Mouse (Mus musculus) liver, embryonic 15.5 days (tissue): Measurements from ENCODE around the gene Serinc1. TPM values are rescaled to one million over a fixed set of nuclear protein-coding genes. Genes with fewer than 3 reads are reported as not detected.

ENCODE experiments used
- ATAC-seq: fragments of 200-750 bp; cut with Nextera tagmentation; 2 replicates; pipeline ENCODE4 v1.8.0; 2017; ENCODE audit warnings: moderate number of reproducible peaks, mild to moderate bottlenecking, moderate library complexity; ENCODE audit not compliant: insufficient read depth
- H3K27ac ChIP-seq: fragments of 300-500 bp; sonication (generic); replicated peaks from 2 replicates; pipeline ENCODE4 v1.5.1; 2015; ENCODE audit warnings: mild to moderate bottlenecking, inconsistent platforms
- H3K27me3 ChIP-seq: fragments of 300-500 bp; sonication (generic); 2 replicates; pipeline ENCODE4 v1.6.1; 2015; ENCODE audit warnings: mild to moderate bottlenecking, inconsistent platforms
- H3K36me3 ChIP-seq: fragments of 300-500 bp; sonication (generic); replicated peaks from 2 replicates; pipeline ENCODE4 v1.6.1; 2015; ENCODE audit warnings: moderate library complexity, mild to moderate bottlenecking, inconsistent platforms
- H3K4me1 ChIP-seq: fragments of 300-500 bp; sonication (generic); replicated peaks from 2 replicates; pipeline ENCODE4 v1.6.1; 2015; ENCODE audit warnings: inconsistent platforms
- H3K4me2 ChIP-seq: fragments of 300-500 bp; sonication (generic); 2 replicates; pipeline ENCODE4 v1.6.1; 2015; ENCODE audit warnings: moderate library complexity, mild to moderate bottlenecking, inconsistent platforms
- H3K4me3 ChIP-seq: fragments of 300-500 bp; sonication (generic); replicated peaks from 2 replicates; pipeline ENCODE4 v1.5.1; 2015; ENCODE audit warnings: mild to moderate bottlenecking, inconsistent platforms
- H3K9ac ChIP-seq: fragments of 300-500 bp; sonication (generic); 2 replicates; pipeline ENCODE4 v1.6.1; 2015; ENCODE audit warnings: moderate library complexity, mild to moderate bottlenecking, inconsistent platforms
- H3K9me3 ChIP-seq: fragments of 300-500 bp; sonication (generic); replicated peaks from 2 replicates; pipeline ENCODE4 v1.6.1; 2016; ENCODE audit warnings: inconsistent platforms
- WGBS: fragments of 180-500 bp; shearing (Covaris S2); methylation state at CpG from one replicate; pipeline ENCODE4 v1.1.7; 2015; ENCODE audit warnings: mixed read lengths; ENCODE audit not compliant: insufficient replicate concordance; 5-methylcytosine and 5-hydroxymethylcytosine counted together
- polyA plus RNA-seq: library from polyadenylated mRNA; unstranded; fragments of >200 nt; fragmentation: Nextera tagmentation; extraction: Ambion mirVana; gene quantifications from 2 replicates; pipeline ENCODE4 v1.2.1, GENCODE M21; 2015

Serinc1 gene
- polyA plus RNA-seq, 1 experiment from 2014 or later: 73.9 TPM

GRCm38 (mm10) chr10:57531616-57532217 lies 613 bp downstream of the Serinc1 start:
- Histone ChIP-seq H3K4me3 (peak overlapping the region; percentile 85), H3K27me3 (peaks cover 2% of the 10 kb centered on the region; the same call in 1 of the 2 replicates), H3K9ac (peak overlapping the region; percentile 86), H3K27ac (peak overlapping the region; percentile 98), H3K9me3 (no peaks in the 10 kb centered on the region), H3K4me2 (peak overlapping the region; percentile 67), H3K36me3 (peaks cover 15% of the 10 kb centered on the region), H3K4me1 (peaks cover 22% of the 10 kb centered on the region)
- no peak for ATAC-seq
- WGBS: 2% methylated on average over 28 of the region's 28 CpGs

GRCm38 (mm10) chr10:57531076-57531475 lies 1.3 kb downstream of the Serinc1 start:
- H3K9me3 ChIP-seq: no peaks in the 10 kb centered on the region
- 32% methylated on average over 2 of the region's 2 CpGs for WGBS
- peak overlapping the region; percentile 86 for H3K9ac ChIP-seq
- no peaks in the 10 kb centered on the region for H3K27me3 ChIP-seq
- H3K4me3 ChIP-seq: peak overlapping the region; percentile 85
- H3K4me1 ChIP-seq: peaks cover 22% of the 10 kb centered on the region
- peak overlapping the region; percentile 98; the same call in 1 of the 2 replicates for H3K27ac ChIP-seq
- H3K36me3 ChIP-seq: peaks cover 20% of the 10 kb centered on the region
- peak overlapping the region; percentile 67 for H3K4me2 ChIP-seq
- ATAC-seq: no peak

GRCm38 (mm10) chr10:57526469-57526868 lies 5.9 kb downstream of the Serinc1 start:
- H3K27ac ChIP-seq: no peak overlapping the region
- WGBS: 84% methylated on average over 5 of the region's 5 CpGs
- ATAC-seq: no peak
- no peaks in the 10 kb centered on the region for H3K9me3 ChIP-seq
- no peaks in the 10 kb centered on the region for H3K27me3 ChIP-seq
- no peak overlapping the region for H3K4me3 ChIP-seq
- no peak overlapping the region for H3K9ac ChIP-seq
- H3K4me1 ChIP-seq: peaks cover 18% of the 10 kb centered on the region
- peaks cover 54% of the 10 kb centered on the region for H3K36me3 ChIP-seq
- no peak overlapping the region for H3K4me2 ChIP-seq

GRCm38 (mm10) chr10:57515278-57515677 lies 17.1 kb downstream of the Serinc1 start:
- H3K9me3 ChIP-seq: no peaks in the 10 kb centered on the region
- no peaks in the 10 kb centered on the region for H3K27me3 ChIP-seq
- H3K9ac ChIP-seq: no peak overlapping the region
- H3K27ac ChIP-seq: no peak overlapping the region
- H3K4me2 ChIP-seq: no peak overlapping the region
- no peak for ATAC-seq
- no peak overlapping the region for H3K4me3 ChIP-seq
- WGBS: 79% methylated on average over 1 of the region's 1 CpGs
- no peaks in the 10 kb centered on the region for H3K4me1 ChIP-seq
- H3K36me3 ChIP-seq: peaks cover 58% of the 10 kb centered on the region

- no peak overlapping the region for H3K4me2 ChIP-seq
- no peak overlapping the region for H3K4me3 ChIP-seq
- peaks cover 53% of the 10 kb centered on the region for H3K36me3 ChIP-seq
- ATAC-seq: no peak
- H3K4me1 ChIP-seq: no peaks in the 10 kb centered on the region
- WGBS: 89% methylated on average over 2 of the region's 2 CpGs
- H3K27me3 ChIP-seq: no peaks in the 10 kb centered on the region
- no peak overlapping the region for H3K9ac ChIP-seq
- no peaks in the 10 kb centered on the region for H3K9me3 ChIP-seq
- no peak overlapping the region for H3K27ac ChIP-seq
Measured at GRCm38 (mm10) chr10:57514616-57515015, 17.7 kb downstream of the Serinc1 start.

- Histone ChIP-seq H3K9me3 (no peaks in the 10 kb centered on the region), H3K4me3 (no peak overlapping the region), H3K4me2 (no peak overlapping the region), H3K27ac (peak overlapping the region; percentile 60), H3K9ac (no peak overlapping the region), H3K4me1 (no peaks in the 10 kb centered on the region), H3K27me3 (no peaks in the 10 kb centered on the region), H3K36me3 (no peaks in the 10 kb centered on the region)
- 65% methylated on average over 9 of the region's 9 CpGs for WGBS
- peak; percentile 78 for ATAC-seq
Measured at GRCm38 (mm10) chr10:57499414-57500156, 32.7 kb downstream of the Serinc1 start.

- H3K36me3 ChIP-seq: 0 out of 2 replicates have a peak, but pooled peaks cover 4% of the 10 kb centered on the region
- WGBS: 52% methylated on average over 2 of the region's 2 CpGs
- H3K4me1 ChIP-seq: peaks cover 3% of the 10 kb centered on the region; the same call in 1 of the 2 replicates
- H3K9me3 ChIP-seq: no peaks in the 10 kb centered on the region
- no peak overlapping the region for H3K4me3 ChIP-seq
- H3K27me3 ChIP-seq: no peaks in the 10 kb centered on the region
- no peak overlapping the region for H3K4me2 ChIP-seq
- ATAC-seq: no peak; the same call in 1 of the 2 replicates
- H3K9ac ChIP-seq: no peak overlapping the region
- H3K27ac ChIP-seq: no peak overlapping the region
Measured at GRCm38 (mm10) chr10:57492050-57492449, 40.3 kb downstream of the Serinc1 start.

GRCm38 (mm10) chr10:57488591-57488990 lies 43.7 kb downstream of the Serinc1 start:
- 0 out of 2 replicates have a peak overlapping the region, but pooled peaks have one; percentile 18 for H3K4me2 ChIP-seq
- no peak overlapping the region for H3K9ac ChIP-seq
- ATAC-seq: no peak
- H3K4me3 ChIP-seq: no peak overlapping the region
- no peaks in the 10 kb centered on the region for H3K9me3 ChIP-seq
- 0 out of 2 replicates have a peak, but pooled peaks cover 4% of the 10 kb centered on the region for H3K27me3 ChIP-seq
- 0 out of 2 replicates have a peak, but pooled peaks cover 3% of the 10 kb centered on the region for H3K36me3 ChIP-seq
- H3K27ac ChIP-seq: no peak overlapping the region
- H3K4me1 ChIP-seq: peaks cover 13% of the 10 kb centered on the region

GRCm38 (mm10) chr10:57487201-57487600 lies 45.1 kb downstream of the Serinc1 start:
- peak overlapping the region; percentile 90 for H3K4me2 ChIP-seq
- 5% methylated on average over 8 of the region's 8 CpGs for whole genome bisulfite sequencing
- peak overlapping the region; percentile 67 for H3K4me3 ChIP-seq
- H3K36me3 ChIP-seq: no peaks in the 10 kb centered on the region
- H3K4me1 ChIP-seq: peaks cover 13% of the 10 kb centered on the region
- no peaks in the 10 kb centered on the region for H3K9me3 ChIP-seq
- H3K27me3 ChIP-seq: 0 out of 2 replicates have a peak, but pooled peaks cover 4% of the 10 kb centered on the region
- no peak overlapping the region for H3K9ac ChIP-seq
- no peak for ATAC-seq
- H3K27ac ChIP-seq: no peak overlapping the region

- peak overlapping the region; percentile 62 for H3K9ac ChIP-seq
- no peaks in the 10 kb centered on the region for H3K36me3 ChIP-seq
- H3K27me3 ChIP-seq: 0 out of 2 replicates have a peak, but pooled peaks cover 4% of the 10 kb centered on the region
- H3K4me3 ChIP-seq: peak overlapping the region; percentile 67
- H3K4me2 ChIP-seq: peak overlapping the region; percentile 90
- peaks cover 13% of the 10 kb centered on the region for H3K4me1 ChIP-seq
- ATAC-seq: peak; percentile 70
- no peaks in the 10 kb centered on the region for H3K9me3 ChIP-seq
- H3K27ac ChIP-seq: peak overlapping the region; percentile 65
- WGBS: under 1% methylated on average over 65 of the region's 65 CpGs
Measured at GRCm38 (mm10) chr10:57486542-57487071, 45.7 kb downstream of the Serinc1 start.

- Histone ChIP-seq H3K4me1 (peaks cover 13% of the 10 kb centered on the region), H3K36me3 (no peaks in the 10 kb centered on the region), H3K4me2 (peak within 1 kb of the TSS; percentile 90), H3K9me3 (no peaks in the 10 kb centered on the region), H3K4me3 (peak within 1 kb of the TSS; percentile 67), H3K9ac (peak within 1 kb of the TSS; percentile 62), H3K27me3 (0 out of 2 replicates have a peak, but pooled peaks cover 4% of the 10 kb centered on the region), H3K27ac (peak within 1 kb of the TSS; percentile 65)
- peak; percentile 99 for ATAC-seq
- WGBS: 1% methylated on average over 52 of the region's 52 CpGs
Measured at GRCm38 (mm10) chr10:57485908-57486541, 46.3 kb downstream of the Serinc1 start, which contains the start of gene Hsf2. Hsf2 (plus strand) TSS chr10:57486385.
